Mouse (Mus musculus) thymus, postnatal 36 days (tissue): ENCODE results near the gene Rspo3.

Source experiments
- DNase-seq, 2 experiments: peaks; one replicate each; pipeline ENCODE4 v3.0.0; 2022; ENCODE audit warnings: mixed read lengths in 2 of 2

Gene Rspo3

DNA sequence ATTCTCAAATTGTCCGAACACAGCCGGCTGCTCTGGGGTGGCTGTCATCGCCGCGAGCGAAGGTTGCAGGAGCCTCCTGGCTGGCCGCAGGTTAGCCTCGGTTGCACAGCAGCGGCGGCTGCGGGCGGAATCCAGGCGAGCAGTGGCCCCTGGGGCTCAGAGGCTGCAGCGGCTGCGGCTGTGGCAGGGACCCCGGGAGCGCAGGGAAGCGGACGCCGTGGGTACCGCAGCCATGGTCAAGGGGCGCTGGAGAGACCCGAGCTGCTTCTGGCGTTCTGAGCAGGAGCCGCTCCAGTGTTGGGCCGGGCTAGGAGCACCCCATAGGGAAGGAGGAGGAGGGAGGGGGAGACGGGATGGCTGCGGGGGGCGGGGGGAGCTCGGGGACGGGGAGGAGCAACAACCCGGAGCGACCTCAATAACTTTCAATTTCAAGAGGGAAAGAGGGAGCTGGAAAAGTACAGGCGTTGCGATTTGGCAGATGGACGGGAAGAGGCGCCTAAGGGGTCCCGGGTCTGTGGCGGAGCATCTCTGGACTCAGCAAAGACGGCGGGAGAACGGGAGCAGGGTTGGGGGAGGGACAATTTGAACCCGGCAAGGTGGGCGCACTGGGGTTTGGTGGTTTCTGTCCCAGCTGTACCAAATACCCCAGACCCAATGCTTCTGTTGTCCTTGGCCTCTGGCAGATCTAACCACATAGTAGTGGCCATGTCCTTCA lies at the start of gene Rspo3:
TSS of gene Rspo3 (minus strand) at position 322 of the 715 bp plus-strand sequence.
- DNase-seq = no peak

DNA sequence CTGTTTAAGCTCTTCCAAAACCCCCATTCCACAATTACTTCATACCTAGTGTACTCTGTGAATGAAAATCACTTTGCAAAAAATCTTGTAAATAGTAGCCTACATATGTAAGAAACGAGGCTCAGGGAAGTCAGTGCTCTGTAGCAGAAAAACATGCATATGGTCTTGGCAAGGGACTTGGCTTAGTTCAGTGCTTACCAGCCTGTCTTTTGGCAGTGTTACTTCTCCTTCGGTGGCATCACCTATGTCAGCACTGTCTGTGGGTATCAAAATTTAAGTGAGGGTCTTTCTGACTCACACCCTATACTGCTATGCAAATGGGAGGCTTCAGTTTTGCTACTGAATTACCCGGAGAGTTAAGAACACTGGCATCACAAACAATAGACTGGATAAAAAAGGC lies 46.3 kb upstream of the Rspo3 start:
- DNase-seq = no peak

- no peak for DNase-seq
These were observed 45.8 kb upstream of the Rspo3 start for GRCm38 (mm10) chr10:29581476-29581875.

GRCm38 (mm10) chr10:29555983-29556382 lies 20.3 kb upstream of the Rspo3 start:
- no peak for DNase-seq

- DNase-seq = no peak
These were observed 18.7 kb upstream of the Rspo3 start for GRCm38 (mm10) chr10:29554365-29554764.

DNA sequence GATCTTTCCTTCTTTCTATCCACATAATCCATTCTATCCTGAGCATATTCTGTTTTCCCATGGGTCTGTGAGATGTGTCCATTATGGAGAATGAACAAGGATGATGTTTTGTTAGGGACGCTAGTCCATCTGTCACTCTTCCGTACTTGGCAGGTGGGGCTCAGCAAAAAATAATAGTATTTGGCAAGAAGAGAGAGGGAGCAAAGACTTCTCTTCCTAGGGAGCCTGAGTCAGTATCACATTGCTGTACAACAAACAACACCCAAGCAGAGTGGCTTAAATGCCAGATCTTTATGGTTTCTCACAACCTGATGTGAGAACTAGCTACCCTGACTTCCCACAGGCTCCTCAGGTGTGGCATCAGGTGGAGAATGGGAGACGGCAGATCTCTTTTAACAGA lies 7.3 kb upstream of the Rspo3 start:
- DNase-seq = no peak

DNA sequence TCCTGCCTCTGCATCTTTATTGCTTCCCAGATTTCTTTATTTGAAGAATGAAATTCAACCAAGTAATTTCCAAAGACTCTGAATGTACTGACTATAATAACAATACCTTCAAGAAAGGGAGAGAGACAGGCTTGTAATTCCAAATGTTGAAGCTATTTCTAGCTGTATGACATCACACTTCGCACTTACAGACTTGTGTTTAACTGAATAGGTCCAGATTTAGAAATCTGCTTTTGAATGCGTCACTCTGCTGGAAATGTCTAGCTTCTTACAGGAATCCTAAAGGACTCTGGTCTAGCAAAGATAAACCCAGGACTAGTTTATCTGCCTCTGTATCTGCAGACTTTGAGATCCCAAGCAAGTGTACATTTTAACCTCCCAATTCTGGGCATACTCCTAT lies 3.8 kb upstream of the Rspo3 start:
- no peak for DNase-seq

DNA sequence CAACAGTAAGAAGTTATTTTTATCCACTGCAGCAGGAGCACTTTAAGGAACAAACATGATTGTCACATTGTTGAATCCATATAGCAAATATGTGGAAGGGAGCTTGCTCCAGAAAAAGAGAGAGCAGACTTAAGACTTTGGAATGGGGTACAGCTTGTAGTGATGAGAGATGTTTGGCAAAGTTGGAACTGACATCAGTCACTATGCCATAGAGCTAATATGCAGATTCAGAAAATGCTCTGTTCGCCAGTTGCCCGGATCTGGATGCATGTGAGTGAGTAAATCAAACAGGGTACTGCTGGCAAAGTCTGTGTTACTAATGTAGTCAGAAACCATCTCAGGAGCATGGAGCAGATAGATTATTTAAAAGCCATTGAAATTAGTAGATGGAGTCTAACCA lies 3.1 kb upstream of the Rspo3 start:
- no peak for DNase-seq

DNA sequence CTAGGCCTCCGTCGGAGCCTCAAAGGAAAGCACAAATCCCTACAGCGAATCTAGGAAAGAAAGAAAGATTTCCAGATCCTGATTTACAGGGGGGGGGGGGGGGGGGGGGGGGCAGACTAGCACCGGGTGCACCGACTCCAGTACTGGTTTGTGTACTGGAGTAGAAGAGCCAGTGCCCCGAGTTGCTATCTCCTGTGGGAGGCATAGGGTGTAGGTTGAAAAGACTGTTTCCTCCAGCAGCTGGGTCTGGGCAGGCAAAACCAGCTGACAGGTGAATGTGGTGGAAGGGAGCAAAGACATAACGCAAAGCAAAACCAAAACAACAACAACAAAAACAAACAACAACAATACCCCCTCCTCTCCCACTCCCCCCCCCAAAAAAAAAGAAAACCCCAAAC lies 838 bp downstream of the Rspo3 start:
- no peak for DNase-seq

- DNase-seq = no peak
These were observed 1.5 kb downstream of the Rspo3 start for GRCm38 (mm10) chr10:29533846-29534829.

DNA sequence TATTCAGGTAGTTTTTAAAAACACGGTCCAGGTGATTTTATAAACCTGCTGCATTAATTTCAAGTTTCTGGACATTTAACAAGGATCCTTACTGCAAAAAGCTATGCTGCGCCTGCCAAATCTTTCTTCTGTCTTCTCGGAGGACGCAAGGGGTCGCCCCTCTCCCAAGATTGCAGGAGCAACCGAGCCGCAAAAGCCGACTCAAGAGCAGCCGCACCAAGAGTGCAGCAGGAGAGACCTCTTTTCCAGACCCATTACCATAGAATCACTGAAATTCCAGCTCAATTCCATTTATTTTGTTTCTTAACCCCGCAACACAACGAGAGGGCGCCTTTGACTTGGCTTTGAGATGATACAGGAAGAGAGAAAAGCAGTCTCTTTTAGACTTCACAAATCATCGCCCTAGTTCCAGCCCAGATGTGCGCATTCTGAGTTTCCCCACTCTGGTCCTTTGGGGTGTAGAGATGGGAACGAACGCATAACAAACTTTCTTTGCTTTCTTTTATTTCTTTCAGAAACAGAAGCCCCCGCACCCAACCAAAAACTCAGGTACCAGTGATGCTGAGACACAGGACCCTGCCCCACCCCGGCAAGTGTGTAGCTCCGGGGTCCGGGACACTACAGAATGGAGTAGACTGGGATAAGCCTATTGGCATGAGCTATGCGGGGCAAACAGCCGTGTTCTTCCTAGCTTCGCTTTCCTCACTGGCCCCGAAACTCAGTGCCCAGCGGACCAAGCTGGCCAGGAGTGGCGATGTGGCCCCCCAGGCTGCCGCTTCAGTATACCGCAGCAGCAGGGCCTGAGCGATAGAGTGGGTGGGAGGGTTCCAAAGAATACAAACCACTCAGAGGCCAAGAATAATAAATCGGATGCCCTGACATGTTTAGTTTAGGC lies 2.6 kb downstream of the Rspo3 start:
- DNase-seq = peak; percentile 6 to 8

GRCm38 (mm10) chr10:29513563-29513962 lies 22.1 kb downstream of the Rspo3 start:
- DNase-seq = no peak

GRCm38 (mm10) chr10:29508167-29508566 lies 27.5 kb downstream of the Rspo3 start:
- no peak for DNase-seq

- no peak for DNase-seq
These were observed 38.4 kb downstream of the Rspo3 start for GRCm38 (mm10) chr10:29497205-29497822.

DNA sequence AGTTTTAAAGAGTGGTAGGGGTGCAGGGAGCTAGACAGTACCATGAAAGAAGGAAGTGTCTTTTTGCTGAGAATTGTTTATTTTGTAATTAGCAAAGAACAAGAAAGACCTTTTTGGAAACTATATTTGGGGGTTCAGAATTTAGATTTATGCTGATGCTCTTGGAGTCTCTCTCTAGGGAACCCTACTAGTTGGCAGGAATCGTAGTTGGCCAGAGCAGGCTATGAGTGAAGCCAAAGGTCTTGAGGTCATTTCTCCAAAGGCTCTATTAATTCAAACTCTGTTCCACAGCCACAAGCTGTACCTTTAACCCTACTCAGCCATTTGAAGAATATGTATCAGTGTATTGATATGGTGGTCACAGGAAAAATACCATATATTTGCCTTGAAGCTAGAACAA lies 41.7 kb downstream of the Rspo3 start:
- DNase-seq = no peak

- DNase-seq = no peak
These were observed 54.7 kb downstream of the Rspo3 start for GRCm38 (mm10) chr10:29480945-29481344.

DNA sequence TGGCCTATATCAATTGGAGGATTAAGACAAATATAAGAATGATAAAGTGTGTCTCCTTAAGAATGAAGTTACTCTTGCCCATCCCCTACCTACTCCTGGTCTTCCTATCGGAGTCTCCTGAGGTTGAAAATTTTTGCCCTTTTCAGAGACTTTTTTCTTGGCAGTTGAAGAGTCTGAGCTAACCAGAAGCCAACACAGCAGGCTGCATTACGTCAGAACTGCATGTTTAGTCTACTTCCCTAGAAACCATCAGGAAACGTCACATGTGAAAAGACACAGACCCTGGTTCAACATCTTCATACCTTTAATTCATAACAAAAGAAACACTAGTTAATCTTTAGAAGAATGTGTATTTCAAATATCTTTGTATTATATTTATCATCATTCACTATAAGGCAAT lies 56.3 kb downstream of the Rspo3 start:
- DNase-seq = no peak

- DNase-seq = no peak
These were observed 65.2 kb downstream of the Rspo3 start for GRCm38 (mm10) chr10:29470454-29470853.

- DNase-seq = no peak
These were observed 75.6 kb downstream of the Rspo3 start for GRCm38 (mm10) chr10:29460100-29460499.

DNA sequence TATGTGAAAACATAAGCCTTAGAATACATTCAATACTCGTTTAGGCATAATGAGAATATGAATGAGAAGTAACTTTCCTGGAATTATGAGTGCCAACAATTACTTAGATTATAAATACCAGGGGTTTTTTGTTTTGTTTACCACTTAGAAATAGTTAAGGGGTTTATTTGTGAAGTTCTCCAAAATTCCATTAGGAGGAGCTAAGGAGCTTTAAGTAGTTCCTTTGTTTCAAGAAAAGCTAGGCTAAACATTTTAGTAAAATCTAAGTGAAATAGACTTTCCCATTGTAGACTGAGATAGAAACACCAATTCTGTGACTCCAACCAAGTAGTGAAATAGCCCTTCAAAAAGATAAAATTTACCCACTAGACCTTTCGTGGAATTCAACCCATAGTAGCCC lies 76.0 kb downstream of the Rspo3 start:
- DNase-seq = no peak

DNA sequence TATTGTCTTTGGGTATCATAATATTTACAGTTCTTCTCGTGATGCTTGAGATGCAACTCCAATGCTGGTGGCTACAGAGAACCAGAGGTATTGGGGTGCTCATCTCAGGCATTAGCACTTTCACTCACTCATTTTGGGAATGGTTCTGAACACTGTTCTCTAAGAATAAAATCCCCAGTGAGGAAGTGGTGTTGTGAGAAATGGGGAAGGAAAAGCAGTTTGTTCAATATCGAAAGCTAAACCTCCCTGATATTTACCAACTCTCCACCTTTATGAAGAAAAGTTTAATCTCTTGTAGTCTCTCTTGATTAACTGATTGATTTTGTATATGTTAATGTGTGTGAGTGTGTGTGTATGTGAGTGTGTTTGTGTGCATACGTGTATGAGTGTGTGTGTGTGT lies 90.6 kb downstream of the Rspo3 start:
- DNase-seq = no peak

GRCm38 (mm10) chr10:29441297-29441696 lies 94.4 kb downstream of the Rspo3 start:
- no peak for DNase-seq
